Mouse (Mus musculus) embryonic facial prominence, embryonic 15.5 days (tissue): ENCODE results near the gene Olfr853. TPM values are rescaled to one million over a fixed set of nuclear protein-coding genes. Genes with fewer than 3 reads are reported as not detected.

Experiments used
- ATAC-seq: fragments of 200-750 bp; cut with Nextera tagmentation; 2 replicates; pipeline ENCODE4 v1.8.0; 2017; ENCODE audit warnings: low read depth, moderate TSS enrichment; ENCODE audit not compliant: insufficient number of reproducible peaks, low FRiP score, low TSS enrichment
- H3K27ac ChIP-seq: fragments of 300-500 bp; sonication (generic); replicated peaks from 2 replicates; pipeline ENCODE4 v1.5.1; 2015; ENCODE audit warnings: mild to moderate bottlenecking, inconsistent platforms
- H3K27me3 ChIP-seq: fragments of 300-500 bp; sonication (generic); 2 replicates; pipeline ENCODE4 v1.6.1; 2015; ENCODE audit warnings: inconsistent platforms
- H3K36me3 ChIP-seq: fragments of 300-500 bp; sonication (generic); 2 replicates; pipeline ENCODE4 v1.6.1; 2015; ENCODE audit warnings: mild to moderate bottlenecking, inconsistent platforms
- H3K4me1 ChIP-seq: fragments of 300-500 bp; sonication (generic); 2 replicates; pipeline ENCODE4 v1.6.1; 2015; ENCODE audit warnings: inconsistent platforms
- H3K4me2 ChIP-seq: fragments of 300-500 bp; sonication (generic); replicated peaks from 2 replicates; pipeline ENCODE4 v1.6.1; 2015; ENCODE audit warnings: mild to moderate bottlenecking, inconsistent platforms
- H3K4me3 ChIP-seq: fragments of 300-500 bp; sonication (generic); replicated peaks from 2 replicates; pipeline ENCODE4 v1.5.1; 2015; ENCODE audit warnings: mild to moderate bottlenecking, inconsistent platforms
- H3K9ac ChIP-seq: fragments of 300-500 bp; sonication (generic); 2 replicates; pipeline ENCODE4 v1.6.1; 2015; ENCODE audit warnings: inconsistent platforms
- H3K9me3 ChIP-seq: fragments of 300-500 bp; sonication (generic); replicated peaks from 2 replicates; pipeline ENCODE4 v1.6.1; 2016; ENCODE audit warnings: inconsistent platforms
- WGBS: fragments of 180-500 bp; shearing (Covaris S2); methylation state at CpG from one replicate; pipeline ENCODE4 v1.1.7; 2015; 5-methylcytosine and 5-hydroxymethylcytosine counted together
- polyA plus RNA-seq: library from polyadenylated mRNA; unstranded; fragments of >200 nt; fragmentation: Nextera tagmentation; extraction: Ambion mirVana; gene quantifications from 2 replicates; pipeline ENCODE4 v1.2.1, GENCODE M21; 2015

Gene Olfr853
- not detected in 2 replicates for polyA plus RNA-seq

DNA sequence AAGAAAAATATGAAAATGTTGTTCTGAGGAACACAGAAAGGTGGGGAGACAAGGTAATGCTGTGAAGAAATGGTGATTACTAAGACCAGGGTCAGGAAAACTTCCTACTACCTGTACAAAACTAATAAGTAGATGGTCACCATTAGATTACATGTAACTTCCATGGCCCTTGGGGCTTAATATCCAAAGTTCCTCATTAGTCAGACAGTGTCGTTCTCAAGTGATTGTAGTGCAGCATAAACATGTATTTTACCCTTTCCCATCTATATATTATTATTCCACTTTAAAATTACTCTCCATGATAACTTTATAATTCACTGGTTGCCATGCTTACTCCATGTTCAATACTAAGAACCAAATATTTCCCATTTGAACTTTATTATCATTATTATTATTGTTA, at the start of gene Olfr853:
Olfr853 (minus strand) TSS at position 101 of the 400 bp plus-strand sequence.
- WGBS: 70% methylated on average over 1 of the region's 1 CpGs
- ATAC-seq: no peak
- no peaks in the 10 kb centered on the region for H3K4me1 ChIP-seq
- H3K36me3 ChIP-seq: no peaks in the 10 kb centered on the region
- no peak within 1 kb of the TSS for H3K4me2 ChIP-seq
- no peak within 1 kb of the TSS for H3K9ac ChIP-seq
- no peaks in the 10 kb centered on the region for H3K27me3 ChIP-seq
- H3K27ac ChIP-seq: no peak within 1 kb of the TSS
- H3K4me3 ChIP-seq: no peak within 1 kb of the TSS
- no peaks in the 10 kb centered on the region for H3K9me3 ChIP-seq

DNA sequence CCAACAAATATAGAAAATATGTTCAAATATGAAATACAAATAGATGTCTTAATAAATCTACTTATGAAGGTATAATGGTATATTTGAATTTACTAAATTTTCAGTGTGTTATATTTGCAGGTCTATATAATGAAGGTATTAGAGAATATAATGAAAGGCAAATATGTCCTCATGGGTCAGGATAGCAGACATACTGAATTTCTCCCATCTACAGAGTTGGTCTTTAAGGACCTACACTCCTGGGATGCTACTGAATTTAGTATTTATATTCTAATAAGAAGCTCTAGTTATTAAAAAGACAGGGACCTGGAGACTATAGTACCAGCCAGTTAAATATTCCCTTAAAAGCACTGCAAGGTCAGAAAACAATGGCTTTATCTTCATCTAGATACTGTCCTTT, 41.4 kb upstream of the Olfr853 start, which contains the start of gene Olfr855:
Olfr855 (plus strand) TSS at position 301 of the 400 bp plus-strand sequence.
- Histone ChIP-seq H3K27ac (no peak within 1 kb of the TSS), H3K4me1 (no peaks in the 10 kb centered on the region), H3K27me3 (no peaks in the 10 kb centered on the region), H3K9ac (no peak within 1 kb of the TSS), H3K4me3 (no peak within 1 kb of the TSS), H3K4me2 (no peak within 1 kb of the TSS), H3K9me3 (no peaks in the 10 kb centered on the region), H3K36me3 (no peaks in the 10 kb centered on the region)
- no peak for ATAC-seq

DNA sequence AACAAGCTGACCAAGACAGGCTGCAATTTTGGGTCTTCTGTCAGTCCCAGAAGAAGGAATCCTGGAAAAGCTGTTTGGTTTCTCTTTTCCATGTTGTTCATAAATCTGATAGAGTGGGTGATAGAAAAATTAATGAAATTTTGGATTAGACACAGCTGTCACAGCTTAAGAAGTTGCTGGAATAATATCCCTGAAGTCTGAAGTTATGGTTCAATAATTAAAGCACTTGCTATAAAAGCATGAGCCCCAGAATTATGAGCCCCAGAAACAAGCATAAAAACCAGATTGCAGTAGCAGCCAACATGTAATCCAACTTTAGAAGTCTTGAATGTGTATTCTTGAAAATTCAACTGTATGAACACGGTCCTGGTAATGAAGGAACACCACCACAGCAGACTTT, 26.4 kb upstream of the Olfr853 start, which contains the start of gene Olfr854:
Olfr854 (minus strand) TSS at position 101 of the 400 bp plus-strand sequence.
- no peak within 1 kb of the TSS for H3K4me2 ChIP-seq
- 74% methylated on average over 1 of the region's 1 CpGs for WGBS
- no peaks in the 10 kb centered on the region for H3K9me3 ChIP-seq
- H3K4me3 ChIP-seq: no peak within 1 kb of the TSS
- no peak within 1 kb of the TSS for H3K27ac ChIP-seq
- H3K36me3 ChIP-seq: no peaks in the 10 kb centered on the region
- no peak for ATAC-seq
- H3K27me3 ChIP-seq: no peaks in the 10 kb centered on the region
- no peaks in the 10 kb centered on the region for H3K4me1 ChIP-seq
- no peak within 1 kb of the TSS for H3K9ac ChIP-seq

DNA sequence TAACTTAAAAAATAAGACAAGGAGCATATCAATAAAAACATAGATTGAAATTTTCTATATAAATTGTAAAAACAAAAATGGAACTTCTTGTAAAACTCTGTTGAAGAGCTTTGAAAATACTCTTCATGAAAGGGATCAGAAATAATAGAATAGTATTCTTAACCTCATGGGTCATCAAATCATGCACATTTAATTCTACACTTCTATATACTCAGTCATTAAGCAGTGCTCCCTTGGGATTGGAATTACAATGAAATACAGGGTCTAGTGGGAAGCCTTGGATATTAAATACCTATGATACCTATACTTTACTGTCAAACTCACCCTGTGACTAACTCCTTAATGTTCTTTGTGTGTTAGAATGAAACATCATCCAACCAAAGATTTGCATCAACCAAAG, 47.9 kb downstream of the Olfr853 start, which contains the start of gene Olfr851:
Olfr851 (plus strand) TSS at position 301 of the 400 bp plus-strand sequence.
- ATAC-seq: no peak
- no peaks in the 10 kb centered on the region for H3K4me1 ChIP-seq
- no peak within 1 kb of the TSS for H3K4me2 ChIP-seq
- H3K9ac ChIP-seq: no peak within 1 kb of the TSS
- no peaks in the 10 kb centered on the region for H3K27me3 ChIP-seq
- no peaks in the 10 kb centered on the region for H3K36me3 ChIP-seq
- 0 out of 2 replicates have a peak, but pooled peaks cover 3% of the 10 kb centered on the region for H3K9me3 ChIP-seq
- no peak within 1 kb of the TSS for H3K27ac ChIP-seq
- H3K4me3 ChIP-seq: no peak within 1 kb of the TSS

Other genes starting within 250 kb of the Olfr853 start
- gene Olfr844, start 224.7 kb downstream of the Olfr853 start, polyA plus RNA-seq: 0.09 TPM in 1 of 2 replicates, not detected in the other
- gene Olfr845, start 204.6 kb downstream of the Olfr853 start, polyA plus RNA-seq: not detected in 2 replicates
- gene Olfr846, start 177.1 kb downstream of the Olfr853 start, polyA plus RNA-seq: not detected in 2 replicates
- gene Olfr847, start 162.4 kb downstream of the Olfr853 start, polyA plus RNA-seq: 0.23 TPM in 1 of 2 replicates, not detected in the other
- not detected in 2 replicates for gene Olfr849, start 100.8 kb downstream of the Olfr853 start, polyA plus RNA-seq
- gene Olfr850, start 62.8 kb downstream of the Olfr853 start, polyA plus RNA-seq: not detected in 2 replicates
- not detected in 2 replicates for gene Olfr851, start 47.8 kb downstream of the Olfr853 start, polyA plus RNA-seq
- not detected in 2 replicates for gene Olfr854, start 26.3 kb upstream of the Olfr853 start, polyA plus RNA-seq
- gene Olfr855, start 41.5 kb upstream of the Olfr853 start, polyA plus RNA-seq: 0.11 TPM in 1 of 2 replicates, not detected in the other
- gene Zfp317, start 81.0 kb upstream of the Olfr853 start, polyA plus RNA-seq: 22.3 and 26.7 TPM in 2 replicates
- 0.07 and 0.09 TPM in 2 replicates for gene Olfr857, start 168.4 kb upstream of the Olfr853 start, polyA plus RNA-seq
- gene Olfr58, start 239.2 kb upstream of the Olfr853 start, polyA plus RNA-seq: not detected in 2 replicates